8 mouse cellular contexts compared by ENCODE assay signal in the genomic region with DNA sequence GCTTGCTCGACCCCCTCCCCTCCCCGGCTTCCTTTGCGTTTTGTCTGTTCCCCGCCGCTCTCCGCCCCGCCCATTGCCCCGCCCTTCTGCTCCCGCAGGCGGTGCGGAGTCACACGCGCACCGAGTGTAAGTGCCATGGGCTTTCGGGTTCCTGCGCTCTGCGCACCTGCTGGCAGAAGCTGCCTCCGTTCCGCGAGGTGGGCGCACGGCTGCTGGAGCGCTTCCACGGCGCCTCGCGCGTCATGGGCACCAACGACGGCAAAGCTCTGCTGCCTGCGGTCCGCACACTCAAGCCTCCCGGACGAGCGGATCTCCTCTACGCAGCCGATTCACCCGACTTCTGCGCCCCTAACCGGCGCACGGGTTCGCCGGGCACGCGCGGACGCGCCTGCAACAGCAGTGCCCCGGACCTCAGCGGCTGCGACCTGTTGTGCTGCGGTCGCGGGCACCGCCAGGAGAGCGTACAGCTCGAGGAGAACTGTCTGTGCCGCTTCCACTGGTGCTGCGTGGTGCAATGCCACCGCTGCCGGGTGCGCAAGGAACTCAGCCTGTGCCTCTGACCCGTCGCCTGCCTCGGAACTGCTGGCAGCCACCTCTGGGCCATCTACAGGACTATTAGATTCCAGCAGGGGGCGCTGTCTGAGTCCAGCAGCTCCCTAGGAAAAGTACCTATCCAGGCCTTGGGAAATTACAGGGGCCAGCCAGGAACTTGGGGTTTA. TPM values are rescaled to one million over a fixed set of nuclear protein-coding genes. Genes with fewer than 3 reads are reported as not detected.
A peak's percentile ranks its signal among the peaks of the same experiment; 100 is the strongest.
DNase-seq lines count a peak whose midpoint lies in the region; ATAC-seq and TF ChIP-seq lines count a peak whose summit lies in the region.

No protein-coding gene starts in this region.

- no peak for ATAC-seq in G1E (ENCODE audit: extremely low read depth, insufficient number of reproducible peaks, low FRiP score, poor library complexity, severe bottlenecking)
- no peak for ATAC-seq in embryonic facial prominence, embryonic 11.5 days (replicated peaks; ENCODE audit: insufficient number of reproducible peaks, low FRiP score, low TSS enrichment, low read depth)
- ATAC-seq in heart, embryonic 14.5 days (ENCODE audit: insufficient number of reproducible peaks, insufficient read depth, low FRiP score, low read depth): no peak

- TF ChIP-seq CTCF in G1E (IDR thresholded peaks at IDR 0.05; ENCODE audit: low read depth, low read length): peak; percentile 11; the same call in 1 of the 2 replicates

- peak overlapping the region; percentile 5; the same call in 1 of the 2 replicates for H3K4me3 ChIP-seq in G1E (ENCODE audit: low read depth, low read length)
- H3K4me3 ChIP-seq in embryonic facial prominence, embryonic 11.5 days (ENCODE audit: low read depth, low read length): peak overlapping the region; percentile 40
- peak overlapping the region; percentile 40 to 49 for H3K4me3 ChIP-seq in heart, embryonic 14.5 days (ENCODE audit: control insufficient read depth in 1 of 2, insufficient read depth in 1 of 2, low read depth in 1 of 2, low read length in 2 of 2)

- H3K9ac ChIP-seq in embryonic facial prominence, embryonic 11.5 days (replicated peaks; ENCODE audit: low read length): peak overlapping the region; percentile 36; the same call in 1 of the 2 replicates
- H3K9ac ChIP-seq in heart, embryonic 14.5 days (ENCODE audit: low read length): peak overlapping the region; percentile 44

- no peaks in the 10 kb centered on the region; the same call in 1 of the 2 replicates for H3K4me1 ChIP-seq in G1E (ENCODE audit: insufficient read depth, low read depth, low read length)
- H3K4me1 ChIP-seq in embryonic facial prominence, embryonic 11.5 days (ENCODE audit: control insufficient read depth, insufficient read depth, low read length): peaks cover 5% of the 10 kb centered on the region
- H3K4me1 ChIP-seq in heart, embryonic 14.5 days (ENCODE audit: control insufficient read depth in 2 of 2, insufficient read depth in 2 of 2, low read length in 2 of 2): peaks cover 7 to 19% of the 10 kb centered on the region in 2 experiments

- H3K27me3 ChIP-seq in G1E (ENCODE audit: insufficient read depth, low read length): peaks cover 17% of the 10 kb centered on the region
- peaks cover 67% of the 10 kb centered on the region for H3K27me3 ChIP-seq in embryonic facial prominence, embryonic 11.5 days (ENCODE audit: control insufficient read depth, insufficient read depth, low read length)
- H3K27me3 ChIP-seq in heart, embryonic 14.5 days (ENCODE audit: control insufficient read depth, insufficient read depth, low read length): peaks cover 91% of the 10 kb centered on the region

- peaks cover 5% of the 10 kb centered on the region for H3K9me3 ChIP-seq in G1E (replicated peaks)
- H3K9me3 ChIP-seq in embryonic facial prominence, embryonic 11.5 days (replicated peaks; ENCODE audit: control insufficient read depth, low read length): no peaks in the 10 kb centered on the region
- peaks cover 4% of the 10 kb centered on the region; the same call in 1 of the 2 replicates for H3K9me3 ChIP-seq in heart, embryonic 14.5 days (ENCODE audit: control insufficient read depth, low read length)

- no peak overlapping the region for H3K27ac ChIP-seq in embryonic facial prominence, embryonic 11.5 days (replicated peaks; ENCODE audit: low read depth, low read length)
- H3K27ac ChIP-seq in heart, embryonic 14.5 days (replicated peaks in 1 of 2; ENCODE audit: control insufficient read depth in 1 of 2, insufficient read depth in 1 of 2, low read depth in 2 of 2, low read length in 2 of 2): no peak overlapping the region

- WGBS in embryonic facial prominence, embryonic 11.5 days: under 1% methylated on average over 66 of the region's 67 CpGs
- WGBS in heart, embryonic 14.5 days: under 1% methylated on average over 66 of the region's 67 CpGs

- peak overlapping the region; percentile 67 for H3K4me2 ChIP-seq in embryonic facial prominence, embryonic 11.5 days (ENCODE audit: low read depth, low read length)
- peak overlapping the region; percentile 91 for H3K4me2 ChIP-seq in heart, embryonic 14.5 days (ENCODE audit: low read length)

- no peaks in the 10 kb centered on the region for H3K36me3 ChIP-seq in G1E (replicated peaks)
- H3K36me3 ChIP-seq in embryonic facial prominence, embryonic 11.5 days (replicated peaks; ENCODE audit: control insufficient read depth, insufficient read depth, low read depth, low read length): no peaks in the 10 kb centered on the region
- H3K36me3 ChIP-seq in heart, embryonic 14.5 days (ENCODE audit: control insufficient read depth, insufficient read depth, low read length): no peaks in the 10 kb centered on the region

- peak; percentile 37 to 66 for DNase-seq in cerebellum, adult 18-20 months
- no peak for DNase-seq in cerebellum, adult 9-11 months
- no peak for DNase-seq in G1E (ENCODE audit: low spot score)
- DNase-seq in embryonic facial prominence, embryonic 11.5 days (ENCODE audit: low spot score): peak; percentile 74
- peak; percentile 65 for DNase-seq in kidney, postnatal 14 days
- DNase-seq in lung, postnatal 36 days: peak; percentile 71
- peak; percentile 40 for DNase-seq in skeletal muscle tissue, adult 2 months (ENCODE audit: low read depth, low spot score)

RNA-seq across cellular contexts. Expression of a gene that starts 7.1 kb away (rescaled TPM):
- total RNA-seq in G1E (2014; fragmentation: Nextera tagmentation) (not detected in 2 replicates), G1E (2017) (0.05 and 0.06 TPM in 2 replicates)
- polyA plus RNA-seq in G1E (2012): not detected in 2 replicates
- 1.5 and 1.6 TPM in 2 replicates for polyA plus RNA-seq in embryonic facial prominence, embryonic 11.5 days (2014; fragmentation: Nextera tagmentation; extraction: Ambion mirVana)
- not detected in 2 replicates for polyA plus RNA-seq in heart, embryonic 14.5 days (2014; fragmentation: Nextera tagmentation; extraction: Ambion mirVana)

RNA-seq across cellular contexts. Expression of a gene that starts 12.5 kb away (rescaled TPM):
- total RNA-seq in G1E (2014; fragmentation: Nextera tagmentation) (not detected in 2 replicates), G1E (2017) (0.17 TPM in 1 of 2 replicates, not detected in the other)
- polyA plus RNA-seq in G1E (2012): not detected in 2 replicates
- polyA plus RNA-seq in embryonic facial prominence, embryonic 11.5 days (2014; fragmentation: Nextera tagmentation; extraction: Ambion mirVana): 15.5 and 19.1 TPM in 2 replicates
- polyA plus RNA-seq in heart, embryonic 14.5 days (2014; fragmentation: Nextera tagmentation; extraction: Ambion mirVana): 0.36 TPM in 1 of 2 replicates, not detected in the other

RNA-seq across cellular contexts. Expression of a gene that starts 35.2 kb away (rescaled TPM):
- total RNA-seq in G1E (2014; fragmentation: Nextera tagmentation) (not detected in 2 replicates), G1E (2017) (not detected in 2 replicates)
- not detected in 2 replicates for polyA plus RNA-seq in G1E (2012)
- not detected in 2 replicates for polyA plus RNA-seq in embryonic facial prominence, embryonic 11.5 days (2014; fragmentation: Nextera tagmentation; extraction: Ambion mirVana)
- 4.9 and 6.1 TPM in 2 replicates for polyA plus RNA-seq in heart, embryonic 14.5 days (2014; fragmentation: Nextera tagmentation; extraction: Ambion mirVana)

Comparison
In these comparisons a context has a peak if more than half of its experiments do, and no peak if none do; other contexts are left out.
1. DNase-seq: peak in cerebellum, adult 18-20 months (2 of 2), embryonic facial prominence, embryonic 11.5 days (single experiment), kidney, postnatal 14 days (single experiment), lung, postnatal 36 days (single experiment) and skeletal muscle tissue, adult 2 months (single experiment); none in cerebellum, adult 9-11 months (single experiment) and G1E (single experiment).
2. RNA of a gene that starts 12.5 kb away (polyA plus RNA-seq): 15.5 to 19.1 TPM in embryonic facial prominence, embryonic 11.5 days; 0.36 TPM in heart, embryonic 14.5 days and not detected in G1E; every median in the first group is over 10 times any median in the second.
3. Peak in every context shown above with its lines, with median percentiles within 50 percentile points of each other: H3K4me3 ChIP-seq.